Mouse (Mus musculus) ovary, adult 10 weeks (tissue): ENCODE results near the gene Ebna1bp2. TPM values are rescaled to one million over a fixed set of nuclear protein-coding genes. Genes with fewer than 3 reads are reported as not detected.

Source experiments
- polyA plus RNA-seq: library from polyadenylated mRNA; stranded (reverse); fragments of 350-450 nt; fragmentation: Illumina TruSeq; extraction: RNeasy Lipid Tissue Mini Kit (QIAGEN cat#74804); gene quantifications from one replicate; pipeline ENCODE4 v1.2.3, GENCODE M21; 2014

The Ebna1bp2 gene
- 19.5 TPM for polyA plus RNA-seq

DNA sequence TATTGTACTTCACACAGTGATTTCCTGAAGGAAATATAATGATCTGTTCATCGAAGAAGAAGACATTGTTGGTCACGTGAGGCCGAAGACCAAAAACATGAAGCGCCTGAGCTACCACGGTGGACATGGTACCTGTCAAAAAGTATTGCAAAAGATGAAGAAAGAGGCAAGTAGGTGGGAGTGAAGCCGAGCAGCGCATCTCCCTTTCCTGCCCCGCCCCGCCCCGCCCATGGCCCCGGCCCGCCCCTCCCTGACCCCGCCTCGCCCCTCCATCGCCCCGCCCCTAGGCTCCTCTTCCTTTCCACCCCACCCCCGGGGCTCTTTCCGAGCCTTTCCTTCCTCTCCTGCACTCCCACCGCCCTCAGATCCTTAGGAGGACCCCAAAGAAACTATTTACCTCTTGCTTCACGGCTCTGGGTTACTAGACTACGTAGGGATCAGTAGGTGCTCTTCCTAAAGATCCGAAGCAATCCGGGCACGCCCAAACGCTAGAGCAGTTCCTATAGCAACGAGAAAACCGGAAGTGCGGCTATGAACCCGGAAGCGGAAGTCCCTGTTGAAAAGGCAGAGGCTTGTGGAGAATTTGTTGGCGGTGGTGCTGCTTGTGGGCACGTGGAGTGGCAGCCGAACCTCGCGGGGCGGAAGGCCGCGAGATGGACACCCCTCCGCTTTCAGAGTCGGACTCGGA, at the start of gene Ebna1bp2, which contains the start of gene Cfap57:
Ebna1bp2 (plus strand) TSS at position 521 of the 688 bp plus-strand sequence.
Cfap57 (minus strand) TSS at position 499 of the 688 bp plus-strand sequence.

DNA sequence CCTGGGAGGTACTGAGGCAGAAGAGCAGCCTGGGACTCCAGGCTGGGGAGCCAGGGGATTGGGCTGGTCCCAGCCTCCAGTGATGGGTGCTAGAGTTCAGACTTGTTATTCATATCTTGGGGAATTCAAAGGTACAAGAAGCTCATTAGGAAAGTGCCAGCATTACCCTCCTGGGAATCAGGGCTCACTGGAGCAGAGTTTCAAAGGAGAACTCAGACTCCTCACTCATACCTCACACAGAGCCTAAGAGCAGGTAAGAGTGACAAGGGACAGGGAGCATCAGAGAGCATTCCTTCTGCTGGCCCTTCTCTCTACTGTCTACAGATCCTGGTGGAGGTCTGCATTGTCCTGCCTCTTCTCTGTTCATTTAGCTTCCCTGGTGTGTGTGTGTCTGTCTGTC, 38.1 kb downstream of the Ebna1bp2 start, which contains the start of gene Olfr62:
Olfr62 (plus strand) TSS at position 301 of the 400 bp plus-strand sequence.

Other genes with a start within 250 kb of the Ebna1bp2 start
- 0.88 TPM for gene Szt2, start 211.5 kb upstream of the Ebna1bp2 start, polyA plus RNA-seq
- 32.3 TPM for gene Med8, start 211.5 kb upstream of the Ebna1bp2 start, polyA plus RNA-seq
- gene Elovl1, start 192.7 kb upstream of the Ebna1bp2 start, polyA plus RNA-seq = 27.4 TPM
- gene Cdc20, start 183.4 kb upstream of the Ebna1bp2 start, polyA plus RNA-seq = 4.8 TPM
- not detected for gene Mpl, start 163.3 kb upstream of the Ebna1bp2 start, polyA plus RNA-seq
- 1.1 TPM for gene Tie1, start 130.7 kb upstream of the Ebna1bp2 start, polyA plus RNA-seq
- 0.88 TPM for gene 2610528J11Rik, start 93.8 kb upstream of the Ebna1bp2 start, polyA plus RNA-seq
- gene Tmem125, start 76.8 kb upstream of the Ebna1bp2 start, polyA plus RNA-seq = 0.66 TPM
- 2.1 TPM for gene Cfap57, start within 50 bp of the Ebna1bp2 start, polyA plus RNA-seq
- gene Olfr62, start 38.2 kb downstream of the Ebna1bp2 start, polyA plus RNA-seq = not detected
- not detected for gene Olfr1342, start 72.0 kb downstream of the Ebna1bp2 start, polyA plus RNA-seq
- gene Olfr1341, start 82.7 kb downstream of the Ebna1bp2 start, polyA plus RNA-seq = not detected
- not detected for gene Olfr1340, start 99.3 kb downstream of the Ebna1bp2 start, polyA plus RNA-seq
- not detected for gene Olfr1339, start 111.4 kb downstream of the Ebna1bp2 start, polyA plus RNA-seq
- gene Olfr1338, start 137.9 kb downstream of the Ebna1bp2 start, polyA plus RNA-seq = not detected
- gene Olfr1337, start 161.8 kb downstream of the Ebna1bp2 start, polyA plus RNA-seq = not detected
- not detected for gene Olfr1335, start 189.1 kb downstream of the Ebna1bp2 start, polyA plus RNA-seq
- gene Olfr1333, start 215.5 kb downstream of the Ebna1bp2 start, polyA plus RNA-seq = not detected
- not detected for gene Olfr1331, start 243.8 kb downstream of the Ebna1bp2 start, polyA plus RNA-seq